Mouse (Mus musculus) heart, embryonic 14.5 days (tissue): ENCODE results near the gene Specc1l. TPM values are rescaled to one million over a fixed set of nuclear protein-coding genes. Genes with fewer than 3 reads are reported as not detected.
"Not testable (repeated sequence)": the region's sequence is repeated elsewhere in the genome, so short reads cannot be mapped to it uniquely, and the experiment has no call there.

Source experiments
- ATAC-seq: fragments of 200-750 bp; cut with Nextera tagmentation; 2 replicates; pipeline ENCODE4 v1.8.0; 2017; ENCODE audit warnings: low read depth, moderate TSS enrichment; ENCODE audit not compliant: insufficient number of reproducible peaks, insufficient read depth, low FRiP score
- H3K27ac ChIP-seq, 2 experiments: fragments of 200-500 bp in 1 of 2; fragments of 300-500 bp in 1 of 2; sonication (generic) in 1 of 2; replicated peaks in 1 of 2; 2 replicates each; pipeline ENCODE4 v1.5.1; 2012 to 2014; ENCODE audit warnings: low read depth in 2 of 2, low read length in 2 of 2, control low read depth in 1 of 2, mild to moderate bottlenecking in 1 of 2, mixed read lengths in 1 of 2; ENCODE audit not compliant: control insufficient read depth in 1 of 2, insufficient read depth in 1 of 2
- H3K27me3 ChIP-seq: fragments of 300-500 bp; sonication (generic); 2 replicates; pipeline ENCODE4 v1.6.1; 2014; ENCODE audit warnings: mild to moderate bottlenecking, low read length, control low read depth; ENCODE audit not compliant: control insufficient read depth, insufficient read depth
- H3K36me3 ChIP-seq: fragments of 300-500 bp; sonication (generic); 2 replicates; pipeline ENCODE4 v1.6.1; 2014; ENCODE audit warnings: mild to moderate bottlenecking, control low read depth, low read length, mixed read lengths; ENCODE audit not compliant: control insufficient read depth, insufficient read depth
- H3K4me1 ChIP-seq, 2 experiments: fragments of 200-500 bp in 1 of 2; fragments of 300-500 bp in 1 of 2; sonication (generic) in 1 of 2; 2 replicates each; pipeline ENCODE4 v1.6.1; 2012 to 2014; ENCODE audit warnings: low read length in 2 of 2, control low read depth in 1 of 2, mixed read lengths in 1 of 2; ENCODE audit not compliant: control insufficient read depth in 2 of 2, insufficient read depth in 2 of 2
- H3K4me2 ChIP-seq: fragments of 300-500 bp; sonication (generic); 2 replicates; pipeline ENCODE4 v1.6.1; 2014; ENCODE audit warnings: mild to moderate bottlenecking, low read length
- H3K4me3 ChIP-seq, 2 experiments: fragments of 200-500 bp in 1 of 2; fragments of 300-500 bp in 1 of 2; sonication (generic) in 1 of 2; 2 replicates each; pipeline ENCODE4 v1.5.1; 2012 to 2014; ENCODE audit warnings: low read length in 2 of 2, mild to moderate bottlenecking in 2 of 2, control low read depth in 1 of 2, low read depth in 1 of 2, moderate library complexity in 1 of 2; ENCODE audit not compliant: control insufficient read depth in 1 of 2, insufficient read depth in 1 of 2
- H3K9ac ChIP-seq: fragments of 300-500 bp; sonication (generic); 2 replicates; pipeline ENCODE4 v1.6.1; 2014; ENCODE audit warnings: mild to moderate bottlenecking, low read length
- H3K9me3 ChIP-seq: fragments of 300-500 bp; sonication (generic); 2 replicates; pipeline ENCODE4 v1.6.1; 2016; ENCODE audit warnings: low read length, control low read depth; ENCODE audit not compliant: control insufficient read depth
- WGBS: fragments of 180-500 bp; shearing (Covaris S2); extraction: QIAGEN DNeasy Blood & Tissue Kit; methylation state at CpG from one replicate; pipeline ENCODE4 v1.1.7; 2014; 5-methylcytosine and 5-hydroxymethylcytosine counted together
- polyA plus RNA-seq: library from polyadenylated mRNA; unstranded; fragments of >200 nt; fragmentation: Nextera tagmentation; extraction: Ambion mirVana; gene quantifications from 2 replicates; pipeline ENCODE4 v1.2.1, GENCODE M21; 2014

Gene Specc1l
- polyA plus RNA-seq, 1 experiment from 2014 or later, result 16.7 TPM

DNA sequence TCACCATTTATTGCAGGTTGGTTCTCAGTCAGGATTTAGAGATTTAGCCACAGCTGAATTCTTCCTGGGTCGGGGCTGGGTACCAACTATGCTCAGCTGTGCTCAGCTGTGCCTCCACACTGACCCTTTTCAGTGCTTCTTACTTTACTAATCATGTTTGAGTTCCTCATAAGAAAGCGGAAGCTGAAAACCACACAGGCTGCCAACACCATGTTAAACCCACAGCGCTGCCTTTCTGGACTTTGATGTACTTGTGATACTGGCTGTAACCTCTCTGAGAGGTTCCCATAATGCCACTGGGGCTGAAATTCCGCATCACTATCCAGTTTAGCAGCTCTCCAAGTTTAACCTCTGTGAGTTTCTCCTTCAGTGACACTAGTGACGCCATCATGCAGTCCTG lies 70.8 kb downstream of the Specc1l start:
- H3K27me3 ChIP-seq, result no peaks in the 10 kb centered on the region
- no peak overlapping the region for H3K27ac ChIP-seq
- no peak overlapping the region for H3K4me3 ChIP-seq
- H3K9ac ChIP-seq, result no peak overlapping the region
- 87% methylated on average over 5 of the region's 5 CpGs for WGBS
- peaks cover 48% of the 10 kb centered on the region for H3K36me3 ChIP-seq
- ATAC-seq, result no peak
- no peaks in the 10 kb centered on the region for H3K9me3 ChIP-seq
- H3K4me1 ChIP-seq, result no peaks in the 10 kb centered on the region
- no peak overlapping the region for H3K4me2 ChIP-seq

DNA sequence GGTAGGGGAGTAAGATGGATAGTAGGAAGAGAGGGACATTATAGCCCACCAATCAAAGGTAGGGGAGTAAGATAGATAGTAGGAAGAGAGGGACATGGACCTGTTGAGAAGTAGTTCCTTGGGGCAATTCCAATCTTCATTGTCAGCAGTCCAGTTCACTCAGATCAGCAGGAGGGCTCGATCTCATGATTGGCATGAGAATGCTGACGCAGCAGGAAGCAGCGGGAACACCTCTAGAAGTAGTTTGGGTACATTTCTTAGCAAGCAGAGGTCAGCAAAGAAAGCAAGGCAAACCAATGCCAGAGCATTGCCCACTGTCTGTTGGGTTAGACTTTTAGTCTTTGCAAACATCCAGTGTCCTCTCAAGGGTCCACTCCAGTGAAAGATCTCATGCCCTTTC lies 71.9 kb downstream of the Specc1l start:
- WGBS, result 97% methylated on average over 3 of the region's 3 CpGs
- ATAC-seq, result no peak
- no peak overlapping the region for H3K27ac ChIP-seq
- no peaks in the 10 kb centered on the region for H3K27me3 ChIP-seq
- no peak overlapping the region for H3K4me2 ChIP-seq
- no peak overlapping the region for H3K4me3 ChIP-seq
- peaks cover 50% of the 10 kb centered on the region for H3K36me3 ChIP-seq
- no peak overlapping the region for H3K9ac ChIP-seq
- H3K4me1 ChIP-seq, result no peaks in the 10 kb centered on the region
- H3K9me3 ChIP-seq, result no peaks in the 10 kb centered on the region

- H3K4me2 ChIP-seq, result no peak overlapping the region
- peaks cover 0 to 4% of the 10 kb centered on the region in 2 experiments; a peak in 1 of 4 replicates for H3K4me1 ChIP-seq
- H3K27ac ChIP-seq, result no peak overlapping the region
- no peak overlapping the region for H3K9ac ChIP-seq
- no peak for ATAC-seq
- WGBS, result 71% methylated on average over 7 of the region's 7 CpGs
- H3K36me3 ChIP-seq, result peaks cover 32% of the 10 kb centered on the region; the same call in 1 of the 2 replicates
- no peaks in the 10 kb centered on the region for H3K27me3 ChIP-seq
- no peak overlapping the region for H3K4me3 ChIP-seq
- no peaks in the 10 kb centered on the region for H3K9me3 ChIP-seq
These were observed 76.7 kb downstream of the Specc1l start for GRCm38 (mm10) chr10:75288579-75288978.

- Histone ChIP-seq H3K4me3 (no peak overlapping the region), H3K4me1 (peaks cover 2 to 9% of the 10 kb centered on the region in 2 experiments; a peak in 3 of 4 replicates), H3K9me3 (no peaks in the 10 kb centered on the region), H3K36me3 (0 out of 2 replicates have a peak, but pooled peaks cover 25% of the 10 kb centered on the region), H3K9ac (no peak overlapping the region), H3K27ac (no peak overlapping the region), H3K27me3 (no peaks in the 10 kb centered on the region), H3K4me2 (no peak overlapping the region)
- 63% methylated on average over 4 of the region's 4 CpGs for WGBS
- no peak for ATAC-seq
These were observed 77.5 kb downstream of the Specc1l start for GRCm38 (mm10) chr10:75289392-75289791.

- no peak overlapping the region for H3K4me2 ChIP-seq
- 87% methylated on average over 5 of the region's 5 CpGs for WGBS
- peaks cover 2 to 14% of the 10 kb centered on the region in 2 experiments; a peak in 3 of 4 replicates for H3K4me1 ChIP-seq
- H3K4me3 ChIP-seq, result no peak overlapping the region
- no peaks in the 10 kb centered on the region for H3K9me3 ChIP-seq
- no peak for ATAC-seq
- no peaks in the 10 kb centered on the region for H3K27me3 ChIP-seq
- H3K36me3 ChIP-seq, result 0 out of 2 replicates have a peak, but pooled peaks cover 25% of the 10 kb centered on the region
- no peak overlapping the region for H3K9ac ChIP-seq
- H3K27ac ChIP-seq, result no peak overlapping the region
These were observed 78.8 kb downstream of the Specc1l start for GRCm38 (mm10) chr10:75290650-75291049.

DNA sequence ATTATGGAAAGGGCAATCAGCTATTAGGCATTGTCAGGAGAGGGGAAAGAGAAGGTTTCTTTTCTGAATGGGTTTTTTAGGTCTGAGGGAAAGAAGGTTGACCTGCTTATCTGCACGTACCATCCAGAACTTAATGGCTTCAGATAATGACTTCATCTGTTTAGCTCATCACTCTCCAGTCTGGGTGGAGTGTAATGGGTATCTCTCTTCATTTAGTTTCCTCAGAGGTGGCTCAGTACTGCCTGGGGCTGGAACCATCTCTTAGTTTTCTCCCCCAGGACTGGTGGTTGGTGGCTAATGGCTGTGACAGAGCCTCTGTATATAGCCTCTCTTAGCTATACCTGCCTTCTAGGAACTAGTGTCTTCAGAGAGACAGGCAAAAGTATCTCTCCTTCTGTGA lies 79.5 kb downstream of the Specc1l start:
- Histone ChIP-seq H3K27ac (no peak overlapping the region), H3K4me3 (no peak overlapping the region), H3K9me3 (no peaks in the 10 kb centered on the region), H3K4me1 (peaks cover 2 to 14% of the 10 kb centered on the region in 2 experiments; a peak in 3 of 4 replicates), H3K9ac (no peak overlapping the region), H3K4me2 (no peak overlapping the region), H3K36me3 (peaks cover 25% of the 10 kb centered on the region; the same call in 1 of the 2 replicates), H3K27me3 (no peaks in the 10 kb centered on the region)
- WGBS, result 84% methylated on average over 1 of the region's 1 CpGs
- no peak for ATAC-seq

DNA sequence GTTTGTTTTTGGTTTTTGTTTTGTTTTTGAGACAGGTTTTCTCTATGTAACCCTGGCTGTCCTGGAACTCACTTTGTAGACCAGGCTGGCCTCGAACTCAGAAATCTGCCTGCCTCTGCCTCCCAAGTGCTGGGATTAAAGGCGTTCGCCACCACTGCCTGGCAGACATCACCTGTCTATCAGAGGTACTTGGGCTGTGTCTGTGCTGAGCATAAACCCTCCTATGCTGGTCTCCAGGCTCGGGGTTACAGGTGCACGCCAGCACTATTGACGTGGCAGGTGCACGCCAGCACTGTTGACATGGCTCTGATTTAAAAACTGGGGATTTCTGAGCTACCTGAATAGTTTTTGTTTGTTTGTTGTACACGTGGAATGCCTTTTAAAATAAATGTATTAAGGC lies 80.3 kb downstream of the Specc1l start:
- H3K27ac ChIP-seq, H3K4me3 ChIP-seq, ATAC-seq, H3K27me3 ChIP-seq, H3K9ac ChIP-seq, H3K4me2 ChIP-seq, H3K9me3 ChIP-seq: not testable (repeated sequence)
- 90% methylated on average over 8 of the region's 8 CpGs for WGBS
- H3K36me3 ChIP-seq, result peaks cover 29% of the 10 kb centered on the region; the same call in 1 of the 2 replicates
- H3K4me1 ChIP-seq, result peaks cover 2 to 14% of the 10 kb centered on the region in 2 experiments; a peak in 3 of 4 replicates

GRCm38 (mm10) chr10:75293288-75293687 lies 81.4 kb downstream of the Specc1l start:
- H3K4me1 ChIP-seq, result peaks cover 2 to 14% of the 10 kb centered on the region in 2 experiments; a peak in 3 of 4 replicates
- no peak for ATAC-seq
- 28% methylated on average over 3 of the region's 3 CpGs for WGBS
- no peak overlapping the region for H3K27ac ChIP-seq
- no peak overlapping the region for H3K4me3 ChIP-seq
- peaks cover 29% of the 10 kb centered on the region; the same call in 1 of the 2 replicates for H3K36me3 ChIP-seq
- no peak overlapping the region for H3K9ac ChIP-seq
- no peak overlapping the region for H3K4me2 ChIP-seq
- H3K9me3 ChIP-seq, result no peaks in the 10 kb centered on the region
- no peaks in the 10 kb centered on the region for H3K27me3 ChIP-seq
